Mouse (Mus musculus) WW6 (cell line): ENCODE data around the gene Cd274.

Experiments
- DNase-seq: peaks from one replicate; pipeline ENCODE4 v3.0.0-alpha.2; 2013; ENCODE audit warnings: low read depth, low spot score

The Cd274 gene

DNA sequence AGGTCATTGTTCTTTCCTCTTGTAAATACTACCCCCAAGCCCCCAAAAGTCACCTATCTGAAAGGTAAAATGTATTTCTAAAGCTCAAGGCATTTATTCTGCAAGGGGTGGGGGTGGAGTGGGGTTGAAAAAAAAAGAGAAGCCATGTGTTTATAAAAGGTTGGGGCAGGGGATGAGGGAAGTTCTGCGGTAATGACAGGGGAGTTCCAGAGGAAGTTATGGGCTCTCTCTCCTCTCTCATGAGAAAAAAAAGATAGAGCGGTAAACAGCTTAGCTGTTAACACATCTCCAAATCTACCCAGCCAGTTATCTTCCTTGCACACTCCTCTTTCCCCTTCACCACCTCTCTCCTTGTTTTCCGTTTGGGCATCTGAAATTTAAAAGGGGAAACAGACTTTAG lies 63.7 kb downstream of the Cd274 start:
- DNase-seq, result no peak

- DNase-seq, result no peak
Observed at GRCm38 (mm10) chr19:29436793-29437479, 69.7 kb downstream of the Cd274 start.
